Mouse (Mus musculus): ENCODE data around the gene Gm28360. TPM values are rescaled to one million over a fixed set of nuclear protein-coding genes. Genes with fewer than 3 reads are reported as not detected.
"Not testable (repeated sequence)": the region's sequence is repeated elsewhere in the genome, so short reads cannot be mapped to it uniquely, and the experiment has no call there.

Gm28360 gene
- total RNA-seq (2021), result not detected
- long read RNA-seq, experiment 1, result 0 reads
- long read RNA-seq, experiment 2, result 0 reads

GRCm38 (mm10) chr1:117829781-117830180 is at the start of gene Gm28360:
TSS of gene Gm28360 (plus strand) at chr1:117830081.
- not testable (repeated sequence) for DNase-seq (ENCODE audit: low spot score)

GRCm38 (mm10) chr1:117780833-117781232 is 49.0 kb upstream of the Gm28360 start, which contains the start of gene B020011L13Rik:
TSS of gene B020011L13Rik (plus strand) at chr1:117781133.
- not testable (repeated sequence) for DNase-seq (ENCODE audit: low spot score)

DNA sequence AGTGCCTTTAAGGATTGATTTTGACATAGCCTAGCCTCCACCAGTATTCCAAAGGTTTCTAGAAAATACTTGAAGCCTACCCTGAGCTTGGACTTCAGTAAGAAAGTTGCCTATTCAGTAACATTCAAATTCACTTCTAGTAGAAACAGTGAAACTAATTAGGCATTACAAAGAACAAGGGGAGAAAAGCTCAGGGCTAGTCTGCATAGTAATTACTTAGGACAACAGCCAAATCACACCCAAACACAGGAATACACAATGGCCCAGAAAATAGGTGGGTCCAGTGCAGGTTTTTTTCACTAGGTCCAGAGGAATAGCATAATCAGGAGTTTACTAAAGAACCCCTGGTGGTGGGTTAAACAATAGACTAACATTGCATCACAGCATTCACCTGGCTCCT is 13.6 kb upstream of the Gm28360 start:
- not testable (repeated sequence) for DNase-seq (ENCODE audit: low spot score)

DNA sequence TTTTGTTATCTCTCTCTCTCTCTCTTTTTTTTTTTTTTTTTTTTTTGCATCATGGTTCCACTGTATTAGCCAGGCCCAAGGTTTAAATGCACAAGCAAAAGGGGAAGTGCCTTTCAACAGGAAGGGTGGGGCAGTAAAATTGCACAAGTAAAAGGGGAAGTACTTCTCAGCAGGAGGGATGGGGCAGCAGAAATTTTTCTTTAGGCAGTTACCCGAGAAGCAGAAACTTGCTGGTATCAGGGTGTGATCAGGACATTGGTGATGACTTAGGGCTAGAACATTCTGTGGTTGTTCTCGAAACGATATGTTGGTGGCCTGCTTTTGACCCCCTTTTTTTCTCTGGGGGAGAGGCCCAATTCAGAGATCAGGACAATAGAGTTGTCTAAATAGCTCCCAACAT is 21.8 kb downstream of the Gm28360 start:
- DNase-seq (ENCODE audit: low spot score), result not testable (repeated sequence)

Other genes with a start within 250 kb of the Gm28360 start
- gene Gm28363, start 132.9 kb upstream of the Gm28360 start, total RNA-seq (2021), result not detected
- not detected for gene B020011L13Rik, start 48.9 kb upstream of the Gm28360 start, total RNA-seq (2021)
- gene Gm28168, start 97.9 kb downstream of the Gm28360 start, total RNA-seq (2021), result not detected
- not detected for gene Gm7145, start 135.9 kb downstream of the Gm28360 start, total RNA-seq (2021)